Mouse (Mus musculus): Measurements from ENCODE around the gene Krtap1-4.

- TF ChIP-seq CTCF (IDR thresholded peaks at IDR 0.05) = peak; percentile 21; the same call in 1 of the 2 replicates
- TF ChIP-seq EP300 (IDR thresholded peaks at IDR 0.05) = no peak
Measured at GRCm38 (mm10) chr11:99547892-99548291, 35.6 kb downstream of the Krtap1-4 start.

Measured in lung, postnatal 0 days (tissue).